Mouse (Mus musculus) limb, embryonic 10.5 days (tissue): Measurements from ENCODE around the gene Osbpl5. TPM values are rescaled to one million over a fixed set of nuclear protein-coding genes. Genes with fewer than 3 reads are reported as not detected.
"Not testable (repeated sequence)": the region's sequence is repeated elsewhere in the genome, so short reads cannot be mapped to it uniquely, and the experiment has no call there.

ENCODE experiments used
- DNase-seq: peaks from one replicate; pipeline ENCODE4 v3.0.0-alpha.2; 2017; ENCODE audit warnings: low spot score
- H3K27ac ChIP-seq: fragments of 300-500 bp; sonication (generic); 2 replicates; pipeline ENCODE4 v1.5.1; 2016; ENCODE audit warnings: mild to moderate bottlenecking
- H3K27me3 ChIP-seq: fragments of 300-500 bp; sonication (generic); 2 replicates; pipeline ENCODE4 v1.6.1; 2016; ENCODE audit warnings: low read depth, mild to moderate bottlenecking; ENCODE audit not compliant: poor library complexity, severe bottlenecking
- H3K36me3 ChIP-seq: fragments of 300-500 bp; sonication (generic); 2 replicates; pipeline ENCODE4 v1.6.1; 2016; ENCODE audit warnings: mild to moderate bottlenecking, moderate library complexity
- H3K4me1 ChIP-seq: fragments of 300-500 bp; sonication (generic); 2 replicates; pipeline ENCODE4 v1.6.1; 2016
- H3K4me3 ChIP-seq: fragments of 300-500 bp; sonication (generic); 2 replicates; pipeline ENCODE4 v1.5.1; 2016; ENCODE audit warnings: mild to moderate bottlenecking, moderate library complexity
- H3K9me3 ChIP-seq: fragments of 300-500 bp; sonication (generic); replicated peaks from 2 replicates; pipeline ENCODE4 v1.6.1; 2016; ENCODE audit warnings: mild to moderate bottlenecking
- WGBS: fragments of 180-500 bp; shearing (Covaris S2); methylation state at CpG from one replicate; pipeline ENCODE4 v1.1.7; 2016; 5-methylcytosine and 5-hydroxymethylcytosine counted together
- microRNA-seq: library from miRNA; unstranded; fragments of <30 nt; microRNA quantifications from one replicate; pipeline ENCODE4, GENCODE M21; 2017
- polyA plus RNA-seq: library from polyadenylated mRNA; unstranded; fragments of >200 nt; fragmentation: Nextera tagmentation; extraction: Ambion mirVana; gene quantifications from 2 replicates; pipeline ENCODE4 v1.2.1, GENCODE M21; 2016

Osbpl5 gene
- polyA plus RNA-seq, 1 experiment from 2014 or later: 19.9 TPM

GRCm38 (mm10) chr7:143649034-143649768 lies 107.6 kb downstream of the Osbpl5 start, which contains the start of gene Tnfrsf22:
TSS of gene Tnfrsf22 (minus strand) at chr7:143649661.
- Histone ChIP-seq H3K36me3 (peaks cover 4% of the 10 kb centered on the region; the same call in 1 of the 2 replicates), H3K27ac (peak within 1 kb of the TSS; percentile 86), H3K9me3 (no peaks in the 10 kb centered on the region), H3K4me3 (peak within 1 kb of the TSS; percentile 72), H3K27me3 (no peaks in the 10 kb centered on the region), H3K4me1 (no peaks in the 10 kb centered on the region)
- peak; percentile 84 for DNase-seq
- 5% methylated on average over 39 of the region's 39 CpGs for WGBS

- not testable (repeated sequence) for DNase-seq, H3K27me3 ChIP-seq, H3K4me3 ChIP-seq, H3K27ac ChIP-seq, H3K9me3 ChIP-seq, H3K4me1 ChIP-seq, H3K36me3 ChIP-seq
- WGBS: 92% methylated on average over 2 of the region's 2 CpGs
Observed at GRCm38 (mm10) chr7:143643949-143644348, 112.8 kb downstream of the Osbpl5 start.

Small RNA genes lying within 50 kb of the gene (microRNA-seq; reads per million reads assigned to microRNA genes)
- not detected for gene Gm22064

Other genes starting within 250 kb of the Osbpl5 start
- 385 and 410 TPM in 2 replicates for gene Nap1l4, start 207.9 kb downstream of the Osbpl5 start, polyA plus RNA-seq
- gene Cars, start 156.9 kb downstream of the Osbpl5 start, polyA plus RNA-seq: 79.2 and 88.3 TPM in 2 replicates
- 0.09 and 0.20 TPM in 2 replicates for gene Tnfrsf26, start 128.3 kb downstream of the Osbpl5 start, polyA plus RNA-seq
- gene Tnfrsf22, start 107.3 kb downstream of the Osbpl5 start, polyA plus RNA-seq: 9.3 and 9.8 TPM in 2 replicates
- gene Tnfrsf23, start 71.1 kb downstream of the Osbpl5 start, polyA plus RNA-seq: 0.25 TPM in 1 of 2 replicates, not detected in the other
- gene Mrgprg, start 10.0 kb upstream of the Osbpl5 start, polyA plus RNA-seq: not detected in 2 replicates
- 1.1 and 1.9 TPM in 2 replicates for gene Mrgpre, start 27.5 kb upstream of the Osbpl5 start, polyA plus RNA-seq
- gene Nadsyn1, start 65.9 kb upstream of the Osbpl5 start, polyA plus RNA-seq: 10.3 and 10.4 TPM in 2 replicates
- 69.7 and 70.5 TPM in 2 replicates for gene Dhcr7, start 66.2 kb upstream of the Osbpl5 start, polyA plus RNA-seq
- gene Gm498, start 109.9 kb upstream of the Osbpl5 start, polyA plus RNA-seq: not detected in 2 replicates
- 0.39 and 0.44 TPM in 2 replicates for gene Shank2, start 244.9 kb upstream of the Osbpl5 start, polyA plus RNA-seq